Mouse (Mus musculus): ENCODE measurements around the gene Pdik1l.
"Not testable (repeated sequence)": the region's sequence is repeated elsewhere in the genome, so short reads cannot be mapped to it uniquely, and the experiment has no call there.

Gene Pdik1l

DNA sequence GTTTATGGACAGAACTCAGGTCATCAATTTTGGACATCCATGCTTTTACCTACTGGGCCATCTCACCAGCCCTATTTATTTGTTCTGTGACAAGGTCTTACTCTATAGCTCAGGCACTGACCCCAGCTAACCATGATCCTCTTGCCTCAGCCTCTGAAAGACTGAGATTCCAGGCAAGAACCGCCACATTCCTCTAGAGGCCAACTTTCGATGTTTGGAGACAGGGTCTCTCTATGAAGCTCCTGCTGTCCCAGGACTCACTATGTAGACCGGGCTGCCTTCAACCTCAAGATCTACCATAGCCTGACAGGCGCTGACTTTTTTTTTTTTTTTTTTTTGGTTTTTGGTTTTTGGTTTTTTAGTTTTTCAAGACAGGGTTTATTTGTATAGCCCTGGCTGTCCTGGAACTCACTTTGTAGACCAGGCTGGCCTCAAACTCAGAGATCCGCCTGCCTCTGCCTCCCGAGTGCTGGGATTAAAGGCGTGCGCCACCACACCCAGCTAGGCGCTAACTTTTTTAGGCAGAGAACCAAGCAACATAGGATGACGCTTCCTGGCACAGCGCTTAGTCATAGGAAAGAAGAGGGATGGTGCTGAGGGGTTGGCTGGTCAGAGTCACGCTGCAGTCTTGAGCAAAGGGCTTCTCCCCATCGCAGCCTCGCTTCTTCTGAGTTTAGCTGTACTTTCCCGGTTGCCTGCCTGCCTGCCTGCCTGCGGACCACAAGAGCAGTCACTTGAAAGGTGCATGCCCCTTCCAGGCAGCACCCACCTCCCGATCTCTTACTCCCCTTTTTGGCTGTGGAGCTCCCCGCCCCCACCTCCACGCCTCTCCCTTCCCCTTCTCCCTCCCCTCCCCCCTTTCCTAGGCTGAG, 11.2 kb upstream of the Pdik1l start:
- DNase-seq (ENCODE audit: extremely low read depth, low read depth): no peak

GRCm38 (mm10) chr4:134297369-134297768, 9.7 kb upstream of the Pdik1l start:
- no peak for DNase-seq (ENCODE audit: extremely low read depth, low read depth)

DNA sequence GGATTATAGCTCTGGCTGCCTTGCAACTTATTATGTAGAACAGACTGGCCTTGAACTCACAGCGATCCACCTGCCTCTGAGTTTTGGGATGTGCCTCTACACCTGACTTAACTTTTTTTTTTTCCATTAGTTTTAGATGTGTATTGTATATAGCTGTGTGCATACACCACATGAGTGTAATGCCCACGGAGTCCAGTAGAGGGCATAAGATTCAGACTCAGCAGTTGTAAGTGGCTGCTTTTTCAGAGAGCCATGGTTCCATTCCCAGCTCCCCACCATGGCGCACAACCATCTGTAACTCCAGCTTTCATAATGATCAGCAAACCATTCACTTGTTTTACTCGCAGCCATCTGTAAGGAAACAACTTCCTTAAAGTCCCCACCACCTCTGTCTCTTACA, 8.8 kb upstream of the Pdik1l start:
- no peak for DNase-seq (ENCODE audit: extremely low read depth, low read depth)

DNA sequence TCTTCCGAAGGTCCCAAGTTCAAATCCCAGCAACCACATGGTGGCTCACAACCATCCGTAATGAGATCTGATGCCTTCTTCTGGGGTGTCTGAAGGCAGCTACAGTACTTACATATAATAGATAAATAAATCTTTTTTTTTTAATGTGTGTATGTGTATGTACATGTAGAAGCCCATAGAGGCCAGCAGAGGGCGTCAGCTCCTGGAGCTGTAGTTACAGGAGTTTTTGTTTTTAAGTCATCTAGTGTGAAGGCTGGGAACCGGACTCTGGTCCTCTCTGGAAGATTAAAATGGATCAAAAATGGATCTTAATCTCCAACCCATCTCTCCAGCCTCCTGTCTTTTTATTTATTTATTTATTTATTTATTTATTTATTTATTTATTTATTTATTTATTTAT, 8.4 kb upstream of the Pdik1l start:
- not testable (repeated sequence) for DNase-seq (ENCODE audit: extremely low read depth, low read depth)

GRCm38 (mm10) chr4:134293692-134294163, 6.0 kb upstream of the Pdik1l start:
- no peak for DNase-seq (ENCODE audit: extremely low read depth, low read depth)

DNA sequence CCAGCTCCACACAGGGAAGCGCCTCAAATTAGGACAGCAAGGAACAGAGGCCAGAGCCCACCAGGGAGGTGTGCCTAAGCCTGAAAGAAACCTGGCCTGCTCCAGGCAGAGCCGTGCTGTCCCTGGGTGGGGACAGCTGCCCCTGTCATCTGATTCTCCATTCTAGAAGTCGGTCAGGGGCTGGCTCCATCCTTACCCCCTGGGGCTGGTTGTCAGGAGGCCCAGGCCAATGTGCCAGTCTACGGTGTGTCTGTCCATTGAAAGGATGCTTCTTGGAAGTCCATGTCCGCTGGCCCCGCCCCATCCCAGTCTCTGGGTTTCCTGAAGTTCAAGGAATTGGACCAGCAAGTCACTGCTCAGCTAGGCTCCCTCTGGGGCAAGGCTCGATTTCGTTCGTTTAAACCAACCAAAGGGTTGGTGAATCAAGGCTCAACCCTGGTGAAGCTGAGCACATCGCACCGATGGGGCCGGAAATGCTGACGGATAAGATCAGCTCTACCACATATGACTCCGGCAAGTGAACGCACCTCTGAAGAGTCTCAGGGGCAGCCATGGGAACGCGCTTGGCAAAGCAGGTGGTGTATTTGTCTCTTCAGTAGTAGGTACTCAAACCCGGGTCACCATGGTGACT, 5.5 kb upstream of the Pdik1l start:
- no peak for DNase-seq (ENCODE audit: extremely low read depth, low read depth)

DNA sequence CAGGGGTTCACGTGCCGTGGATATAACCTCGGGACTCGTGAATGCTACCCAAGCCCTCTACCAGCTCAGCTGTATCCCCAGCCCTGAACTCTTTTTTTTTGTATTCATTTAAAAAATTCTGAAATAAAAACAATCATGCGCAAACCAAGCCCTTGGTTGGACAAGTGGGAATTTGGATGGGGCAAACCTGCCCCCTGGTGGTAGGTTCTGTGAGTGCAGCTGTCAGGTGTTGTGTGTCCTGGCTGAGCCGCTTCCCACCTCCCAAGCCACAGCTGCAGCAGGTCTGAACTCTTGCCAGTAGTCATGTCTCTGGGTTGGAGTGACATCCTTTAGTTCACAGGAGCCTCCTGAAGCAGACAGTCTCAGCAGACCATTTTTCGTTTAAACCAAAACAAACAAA, 4.4 kb upstream of the Pdik1l start:
- no peak for DNase-seq (ENCODE audit: extremely low read depth, low read depth)

DNA sequence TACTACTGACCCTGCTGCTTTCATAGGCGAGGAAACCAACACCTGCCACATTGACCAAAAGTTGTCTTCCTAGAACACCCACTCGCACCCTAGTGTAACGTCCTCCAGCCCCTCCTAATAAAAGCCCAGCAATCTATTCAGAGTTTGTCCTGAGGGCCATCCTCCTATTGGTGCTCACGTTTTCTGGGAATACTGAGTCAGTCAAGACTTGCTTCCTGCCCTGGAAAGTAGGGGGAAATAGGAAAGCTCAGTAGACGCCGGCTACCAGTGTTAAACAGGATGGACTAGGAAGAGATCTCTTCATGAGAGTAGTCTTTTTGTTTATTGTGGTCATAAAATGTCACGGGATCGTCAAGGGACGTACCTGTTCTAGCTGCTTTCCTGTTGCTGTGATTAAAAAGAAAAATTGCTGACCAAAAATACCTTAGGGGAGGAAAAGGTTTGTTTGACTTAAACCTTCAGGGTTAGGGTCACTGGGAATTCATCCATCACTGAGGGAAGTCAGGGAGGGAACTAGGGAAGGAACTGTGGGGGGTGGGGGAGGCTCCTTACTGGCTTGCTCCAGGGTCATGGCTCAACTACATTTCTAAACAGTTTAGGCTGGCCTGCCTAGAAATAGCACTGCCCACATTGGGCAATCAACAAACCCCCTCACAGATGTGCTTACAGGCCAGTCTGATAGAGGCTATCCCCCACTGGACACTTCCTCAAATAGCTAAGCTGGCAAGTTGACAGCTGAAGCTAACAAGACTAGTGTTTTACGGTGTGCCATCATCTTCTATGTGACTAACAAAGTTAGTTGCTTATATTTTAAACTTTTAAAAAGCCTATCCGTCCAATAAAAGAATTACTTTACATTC, 932 bp upstream of the Pdik1l start:
- no peak for DNase-seq (ENCODE audit: extremely low read depth, low read depth)

- peak; percentile 44 for DNase-seq (ENCODE audit: extremely low read depth, low read depth)
These were observed 529 bp downstream of the Pdik1l start for GRCm38 (mm10) chr4:134287168-134287564.

DNA sequence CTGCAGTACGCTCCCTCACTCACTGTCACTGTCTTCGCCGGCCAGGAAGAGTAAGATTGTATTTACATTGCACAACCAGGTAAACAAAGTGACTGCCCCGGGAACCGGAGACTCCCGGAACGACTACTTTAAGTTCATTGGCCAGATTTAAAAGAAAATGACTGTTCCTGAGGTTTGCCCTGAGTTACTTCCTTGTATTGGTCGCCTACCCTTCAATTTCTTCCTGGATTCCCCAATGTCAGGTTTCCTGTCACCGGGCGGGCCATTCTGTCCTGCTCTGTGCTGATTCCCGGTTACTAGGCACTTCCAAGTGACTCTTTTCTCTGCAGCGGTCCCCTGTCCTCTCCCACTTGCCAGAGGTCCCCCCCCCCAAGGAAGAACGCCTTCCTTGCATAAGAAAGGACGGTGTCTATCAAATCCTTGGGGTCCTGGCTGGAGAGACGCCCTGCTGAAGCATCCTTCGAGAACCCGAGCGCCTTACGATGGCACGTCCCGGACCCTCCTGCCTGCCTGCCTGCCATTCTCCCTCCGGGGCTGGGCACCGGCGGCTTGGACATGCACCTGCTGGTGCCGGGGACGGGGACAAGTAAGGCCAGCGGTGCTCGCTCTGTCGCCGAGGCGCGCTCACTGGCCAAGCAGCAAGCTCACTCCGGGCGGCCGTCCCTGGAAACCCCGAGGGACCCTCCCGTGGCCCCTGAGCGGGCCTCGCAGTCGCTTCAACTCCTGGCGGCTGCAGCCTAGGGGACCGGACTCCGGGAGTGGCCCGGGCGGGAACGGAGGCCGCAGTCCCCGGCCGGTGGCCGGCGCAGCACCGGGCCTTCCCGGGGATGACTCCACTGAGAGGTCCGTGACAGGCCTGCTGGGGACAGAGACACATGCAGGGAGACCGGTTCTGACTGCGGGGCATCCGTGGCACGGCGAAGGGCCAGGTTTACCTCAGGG, 1.2 kb downstream of the Pdik1l start:
- DNase-seq (ENCODE audit: extremely low read depth, low read depth): no peak

- DNase-seq (ENCODE audit: extremely low read depth, low read depth): peak; percentile 82
These were observed 2.8 kb downstream of the Pdik1l start for GRCm38 (mm10) chr4:134284942-134285341.

GRCm38 (mm10) chr4:134273417-134274345, 14.0 kb downstream of the Pdik1l start:
- peak; percentile 96 for DNase-seq (ENCODE audit: extremely low read depth, low read depth)

DNA sequence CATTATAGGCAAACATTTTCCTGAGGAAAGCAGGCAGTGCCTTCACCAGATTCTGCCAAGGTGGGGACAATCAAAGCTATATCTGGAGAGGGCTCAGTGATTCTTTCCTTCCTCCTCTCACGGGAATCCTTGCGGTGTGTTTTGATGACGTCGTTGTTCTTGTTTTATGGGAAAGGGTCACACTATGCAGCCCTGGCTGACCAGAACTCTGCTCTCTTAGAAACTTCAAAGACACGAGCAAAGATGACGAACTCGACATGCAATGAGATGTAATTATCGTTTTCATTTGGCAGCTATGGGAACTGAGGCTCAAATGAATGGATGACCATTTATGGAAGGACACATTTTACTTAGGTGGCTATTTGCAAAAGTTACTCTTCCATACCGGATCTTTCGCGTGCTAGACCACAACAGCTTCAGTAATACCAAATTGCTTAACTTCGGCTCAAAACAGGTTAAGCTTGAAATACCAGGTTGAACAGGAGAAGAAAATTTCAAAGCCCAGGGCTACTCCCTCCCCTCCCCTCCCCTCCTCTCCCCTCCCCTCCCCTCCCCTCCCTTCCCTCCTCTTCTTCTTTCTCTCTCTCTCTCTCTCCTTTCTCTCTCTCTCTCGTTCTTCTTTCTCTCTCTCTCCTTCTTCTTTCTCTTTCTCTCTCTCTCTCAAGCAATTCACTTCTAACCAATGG, 14.8 kb downstream of the Pdik1l start:
- no peak for DNase-seq (ENCODE audit: extremely low read depth, low read depth)

- DNase-seq (ENCODE audit: extremely low read depth, low read depth): no peak
These were observed 15.7 kb downstream of the Pdik1l start for GRCm38 (mm10) chr4:134271979-134272378.

GRCm38 (mm10) chr4:134269622-134270021, 18.1 kb downstream of the Pdik1l start:
- not testable (repeated sequence) for DNase-seq (ENCODE audit: extremely low read depth, low read depth)

DNA sequence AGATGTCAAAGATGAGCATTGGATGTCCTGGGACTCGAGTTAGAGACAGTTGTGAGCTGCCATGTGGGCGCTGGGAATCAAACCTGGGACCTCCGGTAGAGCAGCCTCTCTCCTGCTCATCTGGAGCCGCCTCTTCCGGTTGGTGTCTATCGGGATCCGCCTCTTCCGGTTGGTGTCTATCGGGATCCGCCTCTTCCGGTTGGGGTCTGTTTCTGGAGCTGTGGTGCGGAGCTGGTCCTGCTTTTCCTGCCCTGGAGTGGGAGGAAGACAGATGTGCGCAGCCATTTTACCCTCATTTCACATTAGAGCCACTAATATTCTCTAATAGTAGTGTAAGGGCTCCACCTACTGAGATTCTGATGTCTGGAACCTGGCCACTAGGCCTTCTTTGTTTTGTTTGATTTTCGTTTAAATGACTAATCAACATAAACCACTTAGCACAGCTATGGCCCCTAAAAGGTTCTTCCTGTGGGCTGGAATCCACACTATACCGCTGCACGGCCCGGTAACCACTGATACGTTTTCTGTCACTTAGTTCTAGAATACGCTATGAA, 19.5 kb downstream of the Pdik1l start:
- no peak for DNase-seq (ENCODE audit: extremely low read depth, low read depth)

- DNase-seq (ENCODE audit: extremely low read depth, low read depth): no peak
These were observed 21.7 kb downstream of the Pdik1l start for GRCm38 (mm10) chr4:134265860-134266585.

DNA sequence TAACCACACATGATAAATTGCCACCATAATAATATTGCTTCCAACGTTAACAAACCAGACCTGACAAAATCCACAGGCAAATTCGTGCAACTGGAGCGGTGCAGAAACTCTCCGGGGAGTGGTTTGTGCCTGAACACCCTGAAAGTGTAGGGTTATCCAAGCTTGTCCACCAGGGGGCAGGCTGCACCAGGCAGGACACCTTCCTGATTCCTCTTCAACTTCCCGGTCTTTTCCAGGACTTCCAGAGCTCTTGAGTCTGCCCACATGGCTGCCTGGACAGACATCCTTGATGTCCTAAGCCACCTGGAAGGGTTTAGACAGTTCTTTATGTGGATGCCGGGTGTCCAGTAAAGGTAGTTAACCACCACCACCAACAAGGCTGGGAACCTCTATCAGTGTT, 24.5 kb downstream of the Pdik1l start:
- DNase-seq (ENCODE audit: extremely low read depth, low read depth): no peak

Measured in MEL-GATA-1-ER (cell line).